ENCODE assay signal across 19 mouse cellular contexts in the genomic region with DNA sequence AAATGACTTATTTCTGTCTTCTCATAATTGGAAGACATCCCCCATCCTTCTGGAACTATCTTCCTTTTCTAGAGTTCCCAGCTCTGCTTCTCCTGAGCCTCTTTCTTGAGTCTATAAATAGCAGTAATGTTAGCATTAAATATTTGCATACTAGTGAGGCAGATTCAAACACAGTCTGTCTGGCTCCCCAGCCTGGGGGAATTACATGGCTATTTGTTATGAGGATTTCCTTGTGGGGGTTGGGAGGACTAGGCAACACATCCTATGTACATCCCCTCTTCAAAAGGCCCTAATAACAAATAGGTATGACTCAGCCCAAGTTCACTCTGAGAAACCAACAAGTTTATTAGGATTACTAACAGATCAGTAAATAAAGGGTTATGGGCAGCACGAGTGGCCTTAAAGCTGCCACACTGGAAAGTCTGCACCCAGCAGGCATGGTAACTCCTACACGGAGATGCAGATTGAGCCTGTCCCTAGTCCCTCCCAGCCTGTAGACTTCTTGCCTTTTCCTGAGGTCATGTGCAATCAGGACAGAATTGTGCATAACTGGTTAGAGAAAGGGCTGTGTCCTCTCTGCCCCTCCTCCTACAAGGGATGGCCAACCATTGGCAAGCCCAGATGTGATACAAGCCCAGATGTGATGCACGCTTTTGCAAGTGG.
DNase-seq lines count a peak whose midpoint lies in the region; ATAC-seq lines count a peak whose summit lies in the region.
"Had no signal": no experiment of that assay in that cellular context is flagged by ENCODE, and none has a peak within 500 bp of the region (broad histone marks: within the 10 kb centered on the region; RNA-seq: fewer than 3 reads in every experiment).

No protein-coding gene starts in this region.

- peak; percentile 27 for DNase-seq in gastrocnemius, postnatal 14 days
- no peak for DNase-seq in gastrocnemius, adult 8-10 months (ENCODE audit: low spot score in 2 of 2)
- no peak for DNase-seq in heart, postnatal 4 days
- peak; percentile 55 for DNase-seq in urinary bladder, postnatal 14 days (ENCODE audit: low spot score)
- no peak for DNase-seq in urinary bladder, adult 2 months (ENCODE audit: low spot score)
- DNase-seq in embryo, embryonic 9.5 days (ENCODE audit: extremely low spot score): no peak
- DNase-seq: cerebellum, adult 18-20 months; cerebellum, postnatal 36 days; forebrain, postnatal 0 days; gastrocnemius, postnatal 36 days; kidney, postnatal 4 days; right cerebral cortex, postnatal 25 days; thymus, adult 2 months had no signal

- no peak overlapping the region for H3K9ac ChIP-seq in heart, embryonic 15.5 days
- H3K9ac ChIP-seq: forebrain, postnatal 0 days; limb, embryonic 12.5 days; liver, embryonic 15.5 days; midbrain, embryonic 12.5 days had no signal

- H3K4me1 ChIP-seq in heart, embryonic 15.5 days (replicated peaks): peaks cover 25% of the 10 kb centered on the region
- H3K4me1 ChIP-seq: liver, embryonic 15.5 days had no signal

- no peaks in the 10 kb centered on the region for H3K9me3 ChIP-seq in heart, embryonic 15.5 days (replicated peaks)
- H3K9me3 ChIP-seq: limb, embryonic 12.5 days; liver, embryonic 15.5 days; midbrain, embryonic 12.5 days had no signal

- intact Hi-C loops in gastrocnemius, postnatal 14 days (cut with DNase I; ENCODE audit: low total_unique reads): loop anchor here (10.0 kb wide), 1 partner anchor 995 kb away; no protein-coding TSS in a partner anchor

- ATAC-seq in heart, embryonic 15.5 days (replicated peaks; ENCODE audit: insufficient number of reproducible peaks, insufficient read depth, low FRiP score, low read depth): no peak
- ATAC-seq: forebrain, postnatal 0 days; hindbrain, postnatal 0 days had no signal

- no peaks in the 10 kb centered on the region for H3K36me3 ChIP-seq in heart, embryonic 15.5 days
- H3K36me3 ChIP-seq: limb, embryonic 12.5 days; liver, embryonic 15.5 days; midbrain, embryonic 12.5 days had no signal

- no peak overlapping the region for H3K4me2 ChIP-seq in heart, embryonic 15.5 days
- H3K4me2 ChIP-seq: limb, embryonic 12.5 days; liver, embryonic 15.5 days; midbrain, embryonic 12.5 days had no signal

- WGBS in heart, embryonic 15.5 days: 45% methylated on average over 3 of the region's 3 CpGs

- H3K27ac ChIP-seq in heart, embryonic 15.5 days: 0 out of 2 replicates have a peak overlapping the region, but pooled peaks have one; percentile 4
- H3K27ac ChIP-seq: hindbrain, postnatal 0 days; limb, embryonic 12.5 days; liver, embryonic 15.5 days; macrophage; midbrain, embryonic 12.5 days had no signal

- no peak overlapping the region for H3K4me3 ChIP-seq in heart, embryonic 15.5 days
- H3K4me3 ChIP-seq: limb, embryonic 12.5 days; liver, embryonic 15.5 days; midbrain, embryonic 12.5 days had no signal

- peaks cover 13% of the 10 kb centered on the region for H3K27me3 ChIP-seq in heart, embryonic 15.5 days
- H3K27me3 ChIP-seq: liver, embryonic 15.5 days had no signal

Comparison
In these comparisons a context has a peak if more than half of its experiments do, and no peak if none do; other contexts are left out.
1. DNase-seq: peak in gastrocnemius, postnatal 14 days (single experiment) and urinary bladder, postnatal 14 days (single experiment); none in gastrocnemius, adult 8-10 months (0 of 2), heart, postnatal 4 days (single experiment), urinary bladder, adult 2 months (single experiment) and embryo, embryonic 9.5 days (single experiment).